Mouse (Mus musculus): ENCODE results near the gene Aldh4a1. TPM values are rescaled to one million over a fixed set of nuclear protein-coding genes. Genes with fewer than 3 reads are reported as not detected.

Aldh4a1 gene
- total and polyA plus RNA-seq, 2 experiments from 2014 or later: 24.9 to 47.7 TPM

DNA sequence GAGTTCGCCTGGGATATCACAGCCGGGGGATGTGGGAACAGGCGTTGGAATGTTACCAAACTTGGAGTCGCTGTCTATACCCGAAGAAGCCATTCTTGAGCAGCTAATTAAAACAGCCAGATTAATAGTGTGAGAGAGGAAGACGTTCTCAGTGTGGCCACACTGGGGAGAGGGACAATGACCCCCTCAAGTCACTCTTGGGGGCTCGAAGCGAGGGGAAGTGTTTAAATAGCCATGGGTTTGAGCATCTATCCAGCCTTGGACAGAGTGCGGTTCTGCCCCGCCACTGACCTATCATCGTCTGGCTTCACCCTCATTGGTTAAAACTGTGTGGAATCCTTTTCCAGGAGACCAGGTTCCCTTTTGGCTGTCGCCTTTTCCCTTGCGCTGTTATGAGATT lies 24.3 kb upstream of the Aldh4a1 start:
- 11% methylated on average over 13 of the region's 13 CpGs for WGBS
- Histone ChIP-seq H3K36me3 (replicated peaks; ENCODE audit: control insufficient read depth, insufficient read depth, low read length) (no peaks in the 10 kb centered on the region), H3K4me3 (ENCODE audit: low read depth, low read length) (peak overlapping the region; percentile 23), H3K4me1 (ENCODE audit: control insufficient read depth, insufficient read depth) (peaks cover 53% of the 10 kb centered on the region), H3K9me3 (replicated peaks; ENCODE audit: control insufficient read depth, low read length) (no peaks in the 10 kb centered on the region), H3K9ac (replicated peaks; ENCODE audit: low read depth, low read length) (peak overlapping the region; percentile 32), H3K27me3 (ENCODE audit: control insufficient read depth, insufficient read depth, low read length) (no peaks in the 10 kb centered on the region), H3K4me2 (ENCODE audit: low read depth, low read length) (peak overlapping the region; percentile 64), H3K27ac (ENCODE audit: low read depth) (peak overlapping the region; percentile 87)
- no peak for ATAC-seq (ENCODE audit: insufficient read depth, low read depth)
- no peak for TF ChIP-seq EP300 (IDR thresholded peaks at IDR 0.05; ENCODE audit: low read depth)
- no peak for TF ChIP-seq CTCF (IDR thresholded peaks at IDR 0.05; ENCODE audit: low read depth)
- no peak for DNase-seq (ENCODE audit: low spot score)

DNA sequence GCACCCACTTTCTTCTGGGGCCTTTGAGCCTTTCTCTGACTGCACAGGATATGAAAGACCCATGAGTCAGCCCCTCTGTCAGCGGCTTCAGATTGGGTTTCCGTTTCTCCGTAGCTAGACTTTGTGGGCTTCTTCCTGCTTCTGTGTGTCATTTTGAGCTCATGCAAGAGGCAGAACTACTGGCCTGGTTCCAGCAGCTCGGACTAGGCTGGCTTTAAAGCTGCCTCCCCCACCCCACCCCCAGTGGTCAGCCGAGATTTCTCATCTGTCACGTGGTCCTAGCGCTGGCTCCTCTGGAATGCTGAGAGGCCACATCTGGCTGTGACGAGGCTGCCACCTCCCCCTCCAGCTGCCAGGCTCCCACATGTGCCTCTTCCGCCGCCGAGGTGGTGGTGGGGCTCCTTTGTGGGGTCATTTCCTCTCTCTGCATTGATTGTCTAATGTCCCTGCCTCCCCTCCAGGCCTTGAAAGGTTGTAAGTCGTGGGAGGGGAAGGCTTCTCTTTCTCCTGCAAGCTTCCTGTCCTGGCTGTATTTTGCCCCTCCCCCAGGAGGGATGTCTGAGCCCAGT lies 23.6 kb upstream of the Aldh4a1 start:
- DNase-seq (ENCODE audit: low spot score) (peak; percentile 94), ATAC-seq (ENCODE audit: insufficient read depth, low read depth) (peak; percentile 81)
- peak overlapping the region; percentile 23 for H3K4me3 ChIP-seq (ENCODE audit: low read depth, low read length)
- 2% methylated on average over 12 of the region's 12 CpGs for WGBS
- peak overlapping the region; percentile 87 for H3K27ac ChIP-seq (ENCODE audit: low read depth)
- H3K4me2 ChIP-seq (ENCODE audit: low read depth, low read length): peak overlapping the region; percentile 64
- TF ChIP-seq CTCF (IDR thresholded peaks at IDR 0.05; ENCODE audit: low read depth) (no peak; the same call in 1 of the 2 replicates), EP300 (IDR thresholded peaks at IDR 0.05; ENCODE audit: low read depth) (peak; percentile 82)
- H3K9ac ChIP-seq (replicated peaks; ENCODE audit: low read depth, low read length): peak overlapping the region; percentile 32
- H3K27me3 ChIP-seq (ENCODE audit: control insufficient read depth, insufficient read depth, low read length): no peaks in the 10 kb centered on the region
- no peaks in the 10 kb centered on the region for H3K36me3 ChIP-seq (replicated peaks; ENCODE audit: control insufficient read depth, insufficient read depth, low read length)
- H3K9me3 ChIP-seq (replicated peaks; ENCODE audit: control insufficient read depth, low read length): no peaks in the 10 kb centered on the region
- H3K4me1 ChIP-seq (ENCODE audit: control insufficient read depth, insufficient read depth): peaks cover 53% of the 10 kb centered on the region

- Histone ChIP-seq H3K4me1 (ENCODE audit: control insufficient read depth, insufficient read depth) (peaks cover 50% of the 10 kb centered on the region), H3K27me3 (ENCODE audit: control insufficient read depth, insufficient read depth, low read length) (no peaks in the 10 kb centered on the region), H3K27ac (ENCODE audit: low read depth) (peak overlapping the region; percentile 78), H3K4me2 (ENCODE audit: low read depth, low read length) (peak overlapping the region; percentile 17), H3K4me3 (ENCODE audit: low read depth, low read length) (no peak overlapping the region), H3K9me3 (replicated peaks; ENCODE audit: control insufficient read depth, low read length) (no peaks in the 10 kb centered on the region), H3K36me3 (replicated peaks; ENCODE audit: control insufficient read depth, insufficient read depth, low read length) (peaks cover 13% of the 10 kb centered on the region), H3K9ac (replicated peaks; ENCODE audit: low read depth, low read length) (0 out of 2 replicates have a peak overlapping the region, but pooled peaks have one; percentile 12)
- DNase-seq (ENCODE audit: low spot score): no peak
- TF ChIP-seq CTCF (IDR thresholded peaks at IDR 0.05; ENCODE audit: low read depth): no peak
- no peak for TF ChIP-seq EP300 (IDR thresholded peaks at IDR 0.05; ENCODE audit: low read depth)
- ATAC-seq (ENCODE audit: insufficient read depth, low read depth): no peak
- 42% methylated on average over 7 of the region's 7 CpGs for WGBS
Measured at GRCm38 (mm10) chr4:139601519-139602356, 20.9 kb upstream of the Aldh4a1 start.

DNA sequence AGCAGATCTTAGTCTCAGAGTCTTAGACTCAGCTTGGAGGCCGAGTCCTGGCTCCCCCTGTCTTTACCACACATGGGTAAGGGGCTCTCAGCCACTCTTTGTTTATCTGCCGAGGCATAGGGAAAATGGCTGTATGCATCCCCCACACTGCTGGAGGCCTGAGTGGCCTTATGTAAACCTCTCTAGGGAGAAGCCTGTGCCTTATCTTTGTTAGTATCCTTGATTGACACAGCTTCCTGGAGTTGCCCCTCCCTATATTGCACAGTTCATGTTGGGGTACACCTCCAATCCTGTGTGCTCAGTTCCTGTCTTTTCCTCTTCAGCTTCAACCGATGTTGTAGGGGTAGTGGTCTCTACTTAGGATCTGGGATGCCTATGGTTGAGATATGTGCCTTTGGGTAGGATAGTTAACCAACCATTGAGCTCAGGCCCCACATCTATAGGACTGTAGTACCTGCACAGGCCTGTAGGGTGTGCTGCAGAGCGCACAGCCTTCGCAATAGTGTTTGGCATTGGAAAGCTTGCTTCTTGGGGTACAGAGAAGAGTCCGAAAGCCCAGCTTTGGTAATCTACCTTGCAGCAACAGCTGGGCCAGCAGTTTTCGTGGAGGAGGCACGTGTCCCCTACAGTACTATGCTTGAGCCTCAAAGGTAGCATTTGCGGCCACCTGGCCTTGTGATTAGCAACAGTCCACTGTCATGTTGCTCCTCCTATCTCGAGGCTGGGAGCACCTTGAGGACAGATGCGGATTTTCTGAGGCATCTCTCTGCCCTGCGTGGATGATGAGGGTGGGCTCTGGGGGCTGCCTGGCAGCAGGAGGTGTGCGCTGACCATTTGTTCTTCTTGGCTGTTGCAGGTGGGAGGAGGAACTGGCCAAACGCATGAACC lies 20.1 kb upstream of the Aldh4a1 start, which contains the start of gene Gm21969:
TSS of gene Gm21969 (plus strand) at position 830 of the 888 bp plus-strand sequence.
- Histone ChIP-seq H3K4me1 (ENCODE audit: control insufficient read depth, insufficient read depth) (peaks cover 42% of the 10 kb centered on the region), H3K27me3 (ENCODE audit: control insufficient read depth, insufficient read depth, low read length) (no peaks in the 10 kb centered on the region), H3K27ac (ENCODE audit: low read depth) (peak within 1 kb of the TSS; percentile 78), H3K36me3 (replicated peaks; ENCODE audit: control insufficient read depth, insufficient read depth, low read length) (peaks cover 20% of the 10 kb centered on the region), H3K9ac (replicated peaks; ENCODE audit: low read depth, low read length) (no peak within 1 kb of the TSS), H3K9me3 (replicated peaks; ENCODE audit: control insufficient read depth, low read length) (no peaks in the 10 kb centered on the region), H3K4me3 (ENCODE audit: low read depth, low read length) (no peak within 1 kb of the TSS), H3K4me2 (ENCODE audit: low read depth, low read length) (peak within 1 kb of the TSS; percentile 17)
- TF ChIP-seq EP300 (IDR thresholded peaks at IDR 0.05; ENCODE audit: low read depth) (no peak), CTCF (IDR thresholded peaks at IDR 0.05; ENCODE audit: low read depth) (peak; percentile 87)
- WGBS: 45% methylated on average over 14 of the region's 14 CpGs
- peak; percentile 35 for DNase-seq (ENCODE audit: low spot score)
- ATAC-seq (ENCODE audit: insufficient read depth, low read depth): no peak

- WGBS: 85% methylated on average over 11 of the region's 11 CpGs
- Histone ChIP-seq H3K4me3 (ENCODE audit: low read depth, low read length) (no peak overlapping the region), H3K4me1 (ENCODE audit: control insufficient read depth, insufficient read depth) (peaks cover 19% of the 10 kb centered on the region), H3K9me3 (replicated peaks; ENCODE audit: control insufficient read depth, low read length) (no peaks in the 10 kb centered on the region), H3K27ac (ENCODE audit: low read depth) (no peak overlapping the region), H3K36me3 (replicated peaks; ENCODE audit: control insufficient read depth, insufficient read depth, low read length) (peaks cover 37% of the 10 kb centered on the region), H3K9ac (replicated peaks; ENCODE audit: low read depth, low read length) (no peak overlapping the region), H3K27me3 (ENCODE audit: control insufficient read depth, insufficient read depth, low read length) (no peaks in the 10 kb centered on the region), H3K4me2 (ENCODE audit: low read depth, low read length) (no peak overlapping the region)
- no peak for ATAC-seq (ENCODE audit: insufficient read depth, low read depth)
- no peak for DNase-seq (ENCODE audit: low spot score)
- no peak for TF ChIP-seq CTCF (IDR thresholded peaks at IDR 0.05; ENCODE audit: low read depth)
- no peak for TF ChIP-seq EP300 (IDR thresholded peaks at IDR 0.05; ENCODE audit: low read depth)
Measured at GRCm38 (mm10) chr4:139605216-139605615, 17.4 kb upstream of the Aldh4a1 start.

All from heart, postnatal 0 days (tissue).